27 mouse cellular contexts compared by ENCODE assay signal in genomic region chr10:31034782-31035181, GRCm38 (mm10).
DNase-seq lines count a peak whose midpoint lies in the region; ATAC-seq lines count a peak whose summit lies in the region.
"Had no signal": no experiment of that assay in that cellular context is flagged by ENCODE, and none has a peak within 500 bp of the region (broad histone marks: within the 10 kb centered on the region; RNA-seq: fewer than 3 reads in every experiment).

No protein-coding gene starts in this region.

- H3K9me3 ChIP-seq in heart, embryonic 10.5 days = no peaks in the 10 kb centered on the region
- H3K9me3 ChIP-seq in heart, embryonic 13.5 days = no peaks in the 10 kb centered on the region
- no peaks in the 10 kb centered on the region for H3K9me3 ChIP-seq in heart, embryonic 16.5 days (replicated peaks; ENCODE audit: control insufficient read depth, low read length)
- H3K9me3 ChIP-seq: embryonic facial prominence, embryonic 12.5 days; embryonic facial prominence, embryonic 15.5 days; G1E; hindbrain, embryonic 13.5 days; intestine, embryonic 15.5 days; kidney, embryonic 15.5 days had no signal

- H3K27ac ChIP-seq in heart, embryonic 10.5 days = no peak overlapping the region
- H3K27ac ChIP-seq in heart, embryonic 13.5 days (replicated peaks) = peak overlapping the region; percentile 69
- peak overlapping the region; percentile 53 for H3K27ac ChIP-seq in heart, embryonic 16.5 days (ENCODE audit: low read length)
- H3K27ac ChIP-seq: embryonic facial prominence, embryonic 12.5 days; embryonic facial prominence, embryonic 15.5 days; heart, adult 2 months; hindbrain, embryonic 13.5 days; intestine, embryonic 15.5 days; kidney, embryonic 15.5 days had no signal

- no peak overlapping the region for H3K4me3 ChIP-seq in heart, embryonic 10.5 days
- no peak overlapping the region for H3K4me3 ChIP-seq in heart, embryonic 13.5 days
- H3K4me3 ChIP-seq in heart, embryonic 16.5 days (ENCODE audit: low read length) = no peak overlapping the region
- H3K4me3 ChIP-seq: embryonic facial prominence, embryonic 12.5 days; embryonic facial prominence, embryonic 15.5 days; heart, adult 2 months; hindbrain, embryonic 13.5 days; intestine, embryonic 15.5 days; kidney, embryonic 15.5 days had no signal

- H3K9ac ChIP-seq in heart, embryonic 13.5 days = no peak overlapping the region
- H3K9ac ChIP-seq in heart, embryonic 16.5 days (ENCODE audit: low read length) = no peak overlapping the region
- H3K9ac ChIP-seq: embryonic facial prominence, embryonic 12.5 days; embryonic facial prominence, embryonic 15.5 days; forebrain, postnatal 0 days; hindbrain, embryonic 13.5 days; intestine, embryonic 15.5 days; kidney, embryonic 15.5 days had no signal

- intact Hi-C loops in heart, postnatal 36 days (cut with DNase I) = no loop called here
- intact Hi-C loops in heart, postnatal 10 days (cut with DNase I) = no loop called here

- 10% methylated on average over 3 of the region's 3 CpGs for WGBS in heart, embryonic 10.5 days
- WGBS in heart, embryonic 13.5 days = 10% methylated on average over 3 of the region's 3 CpGs
- WGBS in heart, embryonic 16.5 days = 23% methylated on average over 3 of the region's 3 CpGs

- no peaks in the 10 kb centered on the region for H3K27me3 ChIP-seq in heart, embryonic 10.5 days (ENCODE audit: insufficient read depth, poor library complexity, severe bottlenecking)
- no peaks in the 10 kb centered on the region for H3K27me3 ChIP-seq in heart, embryonic 13.5 days (replicated peaks)
- no peaks in the 10 kb centered on the region for H3K27me3 ChIP-seq in heart, embryonic 16.5 days (ENCODE audit: control insufficient read depth, insufficient read depth, low read length)
- H3K27me3 ChIP-seq: CH12.LX; embryonic facial prominence, embryonic 12.5 days; embryonic facial prominence, embryonic 15.5 days; hindbrain, embryonic 13.5 days; intestine, embryonic 15.5 days; kidney, embryonic 15.5 days had no signal

- peaks cover 13% of the 10 kb centered on the region; the same call in 1 of the 2 replicates for H3K4me1 ChIP-seq in heart, embryonic 10.5 days
- H3K4me1 ChIP-seq in heart, embryonic 13.5 days = peaks cover 13% of the 10 kb centered on the region
- peaks cover 7% of the 10 kb centered on the region for H3K4me1 ChIP-seq in heart, embryonic 16.5 days (ENCODE audit: control insufficient read depth, insufficient read depth, low read length)
- H3K4me1 ChIP-seq: embryonic facial prominence, embryonic 12.5 days; embryonic facial prominence, embryonic 15.5 days; hindbrain, embryonic 13.5 days; intestine, embryonic 15.5 days; kidney, embryonic 15.5 days had no signal

- H3K36me3 ChIP-seq in heart, embryonic 10.5 days = no peaks in the 10 kb centered on the region
- H3K36me3 ChIP-seq in heart, embryonic 13.5 days = no peaks in the 10 kb centered on the region
- no peaks in the 10 kb centered on the region for H3K36me3 ChIP-seq in heart, embryonic 16.5 days (ENCODE audit: control insufficient read depth, insufficient read depth)
- H3K36me3 ChIP-seq: embryonic facial prominence, embryonic 12.5 days; embryonic facial prominence, embryonic 15.5 days; G1E; hindbrain, embryonic 13.5 days; intestine, embryonic 15.5 days; kidney, embryonic 15.5 days had no signal

- peak; percentile 78 for DNase-seq in heart, embryonic 10.5 days (ENCODE audit: low spot score)
- no peak for DNase-seq in heart, postnatal 36 days
- no peak for DNase-seq in heart, postnatal 10 days
- DNase-seq in heart, adult 9 months (ENCODE audit: low spot score in 2 of 2) = no peak
- DNase-seq: adrenal gland, adult 2 months; adrenal gland, postnatal 14 days; B cell, adult 2 months; cerebellum, adult 11 months; cerebellum, adult 2 months; cerebellum, adult 9-11 months; cerebellum, postnatal 25 days; forebrain, postnatal 0 days; gastrocnemius, postnatal 25 days; heart, adult 2 months; kidney, adult 11 months; kidney, adult 8-10 months had no signal

- no peak overlapping the region for H3K4me2 ChIP-seq in heart, embryonic 13.5 days
- H3K4me2 ChIP-seq in heart, embryonic 16.5 days (ENCODE audit: low read depth, low read length) = no peak overlapping the region
- H3K4me2 ChIP-seq: embryonic facial prominence, embryonic 12.5 days; embryonic facial prominence, embryonic 15.5 days; hindbrain, embryonic 13.5 days; intestine, embryonic 15.5 days; kidney, embryonic 15.5 days had no signal

- ATAC-seq in heart, embryonic 13.5 days (ENCODE audit: extremely low read depth, insufficient number of reproducible peaks, low FRiP score, low TSS enrichment) = peak; percentile 19; the same call in 1 of the 2 replicates
- peak; percentile 78 for ATAC-seq in heart, embryonic 16.5 days (replicated peaks; ENCODE audit: extremely low read depth, insufficient read depth, low FRiP score)
- ATAC-seq: forebrain, embryonic 14.5 days; forebrain, postnatal 0 days; hindbrain, embryonic 16.5 days; intestine, embryonic 15.5 days had no signal
